Mouse (Mus musculus) midbrain, embryonic 14.5 days (tissue): ENCODE measurements around the gene Zfp362. TPM values are rescaled to one million over a fixed set of nuclear protein-coding genes. Genes with fewer than 3 reads are reported as not detected.

Source experiments
- ATAC-seq: fragments of 200-750 bp; cut with Nextera tagmentation; 2 replicates; pipeline ENCODE4 v1.8.0; 2017; ENCODE audit warnings: moderate number of reproducible peaks, moderate library complexity; ENCODE audit not compliant: low FRiP score, low TSS enrichment
- DNase-seq: peaks from one replicate; pipeline ENCODE4 v3.0.0-alpha.2; 2015
- H3K27ac ChIP-seq: fragments of 300-500 bp; sonication (generic); replicated peaks from 2 replicates; pipeline ENCODE4 v1.5.1; 2014; ENCODE audit warnings: mild to moderate bottlenecking, low read depth, low read length, moderate library complexity
- H3K27me3 ChIP-seq: fragments of 300-500 bp; sonication (generic); 2 replicates; pipeline ENCODE4 v1.6.1; 2014; ENCODE audit warnings: low read length, control low read depth, mixed read lengths; ENCODE audit not compliant: control insufficient read depth, insufficient read depth
- H3K36me3 ChIP-seq: fragments of 300-500 bp; sonication (generic); 2 replicates; pipeline ENCODE4 v1.6.1; 2014; ENCODE audit warnings: low read length, control low read depth; ENCODE audit not compliant: control insufficient read depth, insufficient read depth
- H3K4me1 ChIP-seq: fragments of 300-500 bp; sonication (generic); 2 replicates; pipeline ENCODE4 v1.6.1; 2014; ENCODE audit warnings: mild to moderate bottlenecking, antibody characterized with exemption, low read length, control low read depth; ENCODE audit not compliant: control insufficient read depth, insufficient read depth
- H3K4me2 ChIP-seq: fragments of 300-500 bp; sonication (generic); 2 replicates; pipeline ENCODE4 v1.6.1; 2014; ENCODE audit warnings: mild to moderate bottlenecking, low read length, moderate library complexity
- H3K4me3 ChIP-seq: fragments of 300-500 bp; sonication (generic); replicated peaks from 2 replicates; pipeline ENCODE4 v1.5.1; 2014; ENCODE audit warnings: low read depth, low read length
- H3K9ac ChIP-seq: fragments of 300-500 bp; sonication (generic); replicated peaks from 2 replicates; pipeline ENCODE4 v1.6.1; 2014; ENCODE audit warnings: mild to moderate bottlenecking, low read length, moderate library complexity
- H3K9me3 ChIP-seq: fragments of 300-500 bp; sonication (generic); 2 replicates; pipeline ENCODE4 v1.6.1; 2016; ENCODE audit warnings: low read length, control low read depth, mixed read lengths; ENCODE audit not compliant: control insufficient read depth
- WGBS: fragments of 180-500 bp; shearing (Covaris S2); extraction: QIAGEN DNeasy Blood & Tissue Kit; methylation state at CpG from one replicate; pipeline ENCODE4 v1.1.7; 2014; 5-methylcytosine and 5-hydroxymethylcytosine counted together
- polyA plus RNA-seq: library from polyadenylated mRNA; unstranded; fragments of >200 nt; fragmentation: Nextera tagmentation; extraction: Ambion mirVana; gene quantifications from 2 replicates; pipeline ENCODE4 v1.2.1, GENCODE M21; 2014

Gene Zfp362
- polyA plus RNA-seq, 1 experiment from 2014 or later: 35.7 TPM

DNA sequence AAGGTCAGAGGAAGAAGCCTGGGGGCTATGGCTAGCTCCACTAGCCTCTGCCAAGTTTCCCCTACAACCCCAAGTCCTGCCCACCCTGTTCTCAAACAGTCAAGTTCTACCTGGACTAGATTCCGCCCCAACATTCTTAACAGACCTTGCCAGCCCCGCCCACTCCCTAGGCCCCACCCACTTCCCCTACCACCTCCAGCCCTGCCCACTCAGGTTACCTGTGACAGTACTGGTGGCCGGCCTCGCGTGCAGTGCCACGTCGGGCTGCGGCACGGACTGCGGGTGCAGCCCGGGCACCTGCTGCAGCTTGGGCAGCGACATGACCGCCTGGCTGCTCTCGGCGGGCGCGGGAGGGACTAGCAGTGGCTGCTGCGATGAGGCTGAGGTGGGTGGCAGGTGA, 16.2 kb downstream of the Zfp362 start:
- no peak overlapping the region for H3K4me2 ChIP-seq
- no peaks in the 10 kb centered on the region for H3K4me1 ChIP-seq
- no peak overlapping the region for H3K4me3 ChIP-seq
- ATAC-seq (no peak), DNase-seq (no peak)
- peaks cover 61% of the 10 kb centered on the region for H3K36me3 ChIP-seq
- no peak overlapping the region for H3K9ac ChIP-seq
- H3K27me3 ChIP-seq: no peaks in the 10 kb centered on the region
- no peak overlapping the region for H3K27ac ChIP-seq
- H3K9me3 ChIP-seq: no peaks in the 10 kb centered on the region
- 51% methylated on average over 18 of the region's 18 CpGs for WGBS

GRCm38 (mm10) chr4:128788108-128788507, 17.7 kb downstream of the Zfp362 start:
- no peaks in the 10 kb centered on the region for H3K9me3 ChIP-seq
- H3K36me3 ChIP-seq: peaks cover 75% of the 10 kb centered on the region
- DNase-seq (no peak), ATAC-seq (no peak)
- H3K9ac ChIP-seq: no peak overlapping the region
- H3K4me2 ChIP-seq: no peak overlapping the region
- no peaks in the 10 kb centered on the region for H3K27me3 ChIP-seq
- H3K27ac ChIP-seq: no peak overlapping the region
- H3K4me1 ChIP-seq: no peaks in the 10 kb centered on the region
- 96% methylated on average over 4 of the region's 4 CpGs for WGBS
- H3K4me3 ChIP-seq: no peak overlapping the region

GRCm38 (mm10) chr4:128787023-128787939, 18.6 kb downstream of the Zfp362 start:
- no peak overlapping the region for H3K27ac ChIP-seq
- no peak overlapping the region for H3K4me2 ChIP-seq
- peaks cover 78% of the 10 kb centered on the region for H3K36me3 ChIP-seq
- ATAC-seq: no peak
- no peaks in the 10 kb centered on the region for H3K27me3 ChIP-seq
- no peaks in the 10 kb centered on the region for H3K9me3 ChIP-seq
- H3K9ac ChIP-seq: no peak overlapping the region
- no peaks in the 10 kb centered on the region for H3K4me1 ChIP-seq
- DNase-seq: no peak
- H3K4me3 ChIP-seq: no peak overlapping the region
- WGBS: 84% methylated on average over 24 of the region's 24 CpGs

DNA sequence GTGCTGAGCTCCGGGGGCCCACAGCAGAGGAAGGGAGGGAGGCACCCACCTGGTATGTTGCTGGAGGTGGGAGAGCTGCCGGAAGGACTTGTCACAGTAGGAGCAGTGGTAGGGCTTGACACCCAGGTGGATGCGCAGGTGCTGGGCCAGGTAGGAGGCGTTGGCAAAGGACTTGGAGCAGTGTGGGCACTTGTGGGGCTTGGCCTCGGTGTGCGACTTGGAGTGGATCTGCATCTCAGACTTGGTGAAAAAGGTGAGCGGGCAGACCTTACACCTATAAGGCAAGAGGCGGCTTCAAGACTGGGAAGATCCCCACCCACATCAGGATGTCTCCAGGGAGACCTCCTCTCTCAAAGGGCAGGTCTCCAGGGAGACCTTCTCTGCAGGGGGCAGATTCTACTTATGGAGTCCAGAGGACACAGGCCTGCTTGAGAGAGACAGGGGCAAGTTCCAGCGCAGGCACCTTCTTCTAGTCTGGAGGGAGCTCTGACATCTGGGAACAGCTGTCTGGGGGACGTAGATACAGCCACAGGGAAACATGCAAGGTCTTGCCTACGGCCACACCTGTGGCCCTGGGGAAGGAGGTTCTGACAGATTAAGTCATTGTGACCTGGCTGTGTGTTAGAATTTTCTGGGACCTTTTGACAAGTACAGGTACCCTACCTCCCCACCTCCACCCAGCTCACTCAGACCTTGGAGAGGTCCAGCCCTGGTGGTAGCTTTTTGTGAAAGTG, 19.8 kb downstream of the Zfp362 start:
- no peak overlapping the region for H3K9ac ChIP-seq
- no peaks in the 10 kb centered on the region for H3K27me3 ChIP-seq
- H3K4me3 ChIP-seq: no peak overlapping the region
- no peaks in the 10 kb centered on the region for H3K4me1 ChIP-seq
- DNase-seq (no peak), ATAC-seq (no peak)
- peaks cover 82% of the 10 kb centered on the region for H3K36me3 ChIP-seq
- H3K4me2 ChIP-seq: no peak overlapping the region
- H3K9me3 ChIP-seq: no peaks in the 10 kb centered on the region
- no peak overlapping the region for H3K27ac ChIP-seq
- 95% methylated on average over 11 of the region's 11 CpGs for WGBS

- DNase-seq (no peak), ATAC-seq (no peak)
- H3K27ac ChIP-seq: no peak overlapping the region
- H3K4me1 ChIP-seq: no peaks in the 10 kb centered on the region
- no peak overlapping the region for H3K4me2 ChIP-seq
- no peaks in the 10 kb centered on the region for H3K27me3 ChIP-seq
- 91% methylated on average over 15 of the region's 15 CpGs for WGBS
- no peak overlapping the region for H3K9ac ChIP-seq
- H3K9me3 ChIP-seq: no peaks in the 10 kb centered on the region
- peaks cover 89% of the 10 kb centered on the region for H3K36me3 ChIP-seq
- no peak overlapping the region for H3K4me3 ChIP-seq
Observed at GRCm38 (mm10) chr4:128784950-128785631, 20.8 kb downstream of the Zfp362 start.

DNA sequence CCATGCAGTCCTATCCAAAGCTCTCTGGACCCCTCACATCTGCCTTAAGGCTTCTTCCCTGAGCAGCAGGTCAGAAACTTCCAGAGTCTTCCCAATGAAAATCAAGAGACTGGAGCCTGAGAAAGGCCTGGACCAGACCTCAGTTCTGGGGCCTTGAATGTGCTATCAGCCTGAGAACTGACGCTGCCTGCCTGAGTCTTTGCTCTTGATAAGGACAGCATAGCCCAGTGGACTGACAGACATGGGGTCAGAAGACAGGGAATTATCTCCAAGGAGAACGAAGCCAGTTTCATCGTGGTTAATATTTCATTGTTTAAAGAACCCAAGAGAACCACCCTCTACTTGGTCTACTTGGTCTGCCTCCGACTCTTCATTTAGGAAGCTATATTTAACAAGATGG, 23.2 kb downstream of the Zfp362 start:
- H3K27me3 ChIP-seq: no peaks in the 10 kb centered on the region
- 81% methylated on average over 4 of the region's 4 CpGs for WGBS

GRCm38 (mm10) chr4:128782037-128782436, 23.8 kb downstream of the Zfp362 start:
- Histone ChIP-seq H3K9me3 (no peaks in the 10 kb centered on the region), H3K27ac (no peak overlapping the region), H3K27me3 (no peaks in the 10 kb centered on the region), H3K9ac (no peak overlapping the region), H3K4me3 (no peak overlapping the region), H3K4me1 (no peaks in the 10 kb centered on the region), H3K36me3 (peaks cover 96% of the 10 kb centered on the region), H3K4me2 (no peak overlapping the region)
- WGBS: 93% methylated on average over 7 of the region's 7 CpGs
- ATAC-seq: no peak
- DNase-seq: no peak

More for the DNA sequence above, 23.2 kb downstream of the Zfp362 start:
- Histone ChIP-seq H3K4me1 (no peaks in the 10 kb centered on the region), H3K27ac (no peak overlapping the region), H3K4me3 (no peak overlapping the region), H3K9me3 (no peaks in the 10 kb centered on the region), H3K4me2 (no peak overlapping the region), H3K9ac (no peak overlapping the region), H3K36me3 (peaks cover 96% of the 10 kb centered on the region)
- ATAC-seq: no peak
- no peak for DNase-seq

- Histone ChIP-seq H3K27ac (no peak overlapping the region), H3K9me3 (no peaks in the 10 kb centered on the region), H3K4me2 (no peak overlapping the region), H3K27me3 (no peaks in the 10 kb centered on the region), H3K4me3 (no peak overlapping the region), H3K9ac (no peak overlapping the region), H3K36me3 (peaks cover 93% of the 10 kb centered on the region), H3K4me1 (no peaks in the 10 kb centered on the region)
- DNase-seq (no peak), ATAC-seq (no peak)
- 82% methylated on average over 11 of the region's 11 CpGs for WGBS
Observed at GRCm38 (mm10) chr4:128777593-128777992, 28.3 kb downstream of the Zfp362 start.
